Mouse (Mus musculus) liver, embryonic 18 days (tissue): ENCODE measurements around the gene Hdc. TPM values are rescaled to one million over a fixed set of nuclear protein-coding genes. Genes with fewer than 3 reads are reported as not detected.

ENCODE experiments used
- polyA plus RNA-seq: library from polyadenylated mRNA; depleted of rRNA; stranded (reverse); fragments of >200 nt; gene quantifications from 2 replicates; pipeline ENCODE4 v1.2.3, GENCODE M21; 2012; rRNA removed

Hdc gene
- 5.8 and 7.5 TPM in 2 replicates for polyA plus RNA-seq

DNA sequence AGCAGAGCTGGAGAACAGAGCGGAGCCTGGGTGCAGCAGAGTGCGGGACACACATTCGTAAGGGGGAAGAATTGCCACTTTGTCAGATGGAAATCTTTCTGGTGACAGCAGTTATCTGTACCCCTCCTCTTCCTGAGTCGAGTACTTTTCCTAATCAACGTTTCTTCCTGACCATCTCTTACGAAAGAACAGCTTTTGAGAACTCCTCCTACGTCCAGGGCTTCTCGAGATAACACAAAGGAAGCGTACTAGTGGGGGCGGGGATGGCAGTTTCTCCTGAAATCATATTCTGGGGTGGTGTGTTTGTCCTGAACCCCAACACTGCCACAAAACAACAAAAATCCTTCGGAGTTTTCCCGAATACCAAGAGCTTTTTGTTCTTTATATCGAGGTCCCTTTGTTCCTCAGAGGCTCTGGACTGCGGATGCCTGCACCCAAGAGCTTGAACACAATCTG, at the start of gene Hdc:
Hdc (minus strand) TSS at position 51 of the 456 bp plus-strand sequence.

GRCm38 (mm10) chr2:126552357-126553290, 66.5 kb downstream of the Hdc start, which contains the start of gene Slc27a2:
Gene Slc27a2 (plus strand): TSS chr2:126552407.

Other genes starting within 250 kb of the Hdc start
- 4.1 and 5.4 TPM in 2 replicates for gene Atp8b4, start 118.6 kb downstream of the Hdc start, polyA plus RNA-seq
- 244 and 298 TPM in 2 replicates for gene Slc27a2, start 66.9 kb downstream of the Hdc start, polyA plus RNA-seq
- gene Gabpb1, start 57.0 kb upstream of the Hdc start, polyA plus RNA-seq, result 9.0 and 9.2 TPM in 2 replicates
- gene Usp8, start 88.0 kb upstream of the Hdc start, polyA plus RNA-seq, result 13.1 and 14.2 TPM in 2 replicates
- 0.34 and 0.77 TPM in 2 replicates for gene Usp50, start 164.2 kb upstream of the Hdc start, polyA plus RNA-seq